Mouse (Mus musculus): ENCODE measurements around the gene Klre1. TPM values are rescaled to one million over a fixed set of nuclear protein-coding genes. Genes with fewer than 3 reads are reported as not detected.
A peak's percentile ranks its signal among the peaks of the same experiment; 100 is the strongest.

Gene Klre1
- 0.69 TPM in 1 of 2 replicates, not detected in the other for polyA plus RNA-seq (2012; ENCODE audit: insufficient read depth, low replicate concordance)

DNA sequence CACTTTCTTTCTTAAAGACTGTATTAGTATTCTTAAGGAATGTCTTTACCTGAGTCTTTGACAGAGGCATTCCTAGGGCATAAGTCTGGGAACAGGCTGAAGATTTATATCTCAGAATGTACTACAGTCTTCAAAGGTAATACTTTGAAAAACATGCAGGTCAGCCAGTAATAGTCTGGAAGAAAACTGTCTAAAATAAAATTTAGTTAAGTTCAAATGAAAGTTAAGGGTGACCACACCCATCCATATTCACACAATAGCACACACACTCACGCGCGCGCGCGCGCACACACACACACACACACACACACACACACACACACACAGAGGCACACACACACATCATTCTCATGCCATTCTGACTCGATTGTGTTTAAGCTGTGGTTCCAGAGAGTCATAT lies at the start of gene Klre1:
Gene Klre1, plus strand, starts transcription at position 301 of the 400 bp plus-strand sequence.
- Histone ChIP-seq H3K27me3 (replicated peaks) (peaks cover 4% of the 10 kb centered on the region), H3K4me1 (peaks cover 6% of the 10 kb centered on the region; the same call in 1 of the 2 replicates), H3K4me3 (replicated peaks) (no peak within 1 kb of the TSS), H3K9me3 (no peaks in the 10 kb centered on the region), H3K36me3 (replicated peaks; ENCODE audit: low read length) (no peaks in the 10 kb centered on the region)
- TF ChIP-seq FLI1 (IDR thresholded peaks at IDR 0.05; ENCODE audit: low read length) (no peak), GATA1 (IDR thresholded peaks at IDR 0.05; ENCODE audit: borderline replicate concordance, low read length) (no peak)

DNA sequence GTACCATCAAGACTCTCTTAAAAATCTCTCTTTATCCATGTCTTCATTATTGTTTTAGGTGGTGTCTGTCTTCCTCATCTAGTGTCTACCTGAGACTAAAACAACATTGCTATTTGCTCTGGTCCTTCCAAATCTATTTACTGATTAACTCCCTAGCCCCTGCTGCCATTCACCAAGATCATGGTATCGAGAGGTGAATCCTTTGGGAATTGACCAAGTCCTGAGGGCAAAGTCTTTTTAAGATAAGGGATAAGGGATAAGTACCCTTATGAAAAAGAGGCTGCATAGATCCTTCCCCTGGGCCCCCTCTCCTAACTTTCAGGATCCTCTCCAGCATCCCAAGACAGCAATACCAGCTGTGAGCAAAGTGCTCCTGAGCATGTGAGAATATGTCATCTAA lies 48.1 kb upstream of the Klre1 start:
- Histone ChIP-seq H3K9me3 (no peaks in the 10 kb centered on the region), H3K4me3 (replicated peaks) (no peak overlapping the region), H3K4me1 (peaks cover 21% of the 10 kb centered on the region), H3K27me3 (replicated peaks) (no peaks in the 10 kb centered on the region), H3K36me3 (replicated peaks; ENCODE audit: low read length) (peaks cover 3% of the 10 kb centered on the region)
- no peak for TF ChIP-seq GATA1 (IDR thresholded peaks at IDR 0.05; ENCODE audit: borderline replicate concordance, low read length)

DNA sequence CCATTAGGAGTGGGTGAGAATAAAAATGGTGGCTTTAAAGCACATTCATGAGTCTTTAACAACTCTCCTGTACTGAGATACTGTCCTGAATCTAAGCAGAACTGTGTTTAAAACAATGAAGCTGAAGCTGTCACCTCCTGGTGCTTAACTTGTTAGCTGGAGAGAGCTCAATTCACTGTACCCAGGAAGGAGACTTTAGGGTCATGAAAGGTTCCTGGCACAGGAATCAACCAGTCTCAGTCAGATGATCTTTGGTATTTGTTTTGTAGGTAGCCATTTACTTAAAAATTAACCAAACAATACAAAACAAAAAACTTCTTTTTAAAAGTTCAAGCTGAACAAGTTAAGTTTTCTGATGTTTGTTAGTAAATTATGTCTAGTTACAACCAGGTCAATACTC lies 47.4 kb upstream of the Klre1 start:
- Histone ChIP-seq H3K36me3 (replicated peaks; ENCODE audit: low read length) (peaks cover 9% of the 10 kb centered on the region), H3K4me3 (replicated peaks) (no peak overlapping the region)
- no peak for TF ChIP-seq GATA1 (IDR thresholded peaks at IDR 0.05; ENCODE audit: borderline replicate concordance, low read length)

DNA sequence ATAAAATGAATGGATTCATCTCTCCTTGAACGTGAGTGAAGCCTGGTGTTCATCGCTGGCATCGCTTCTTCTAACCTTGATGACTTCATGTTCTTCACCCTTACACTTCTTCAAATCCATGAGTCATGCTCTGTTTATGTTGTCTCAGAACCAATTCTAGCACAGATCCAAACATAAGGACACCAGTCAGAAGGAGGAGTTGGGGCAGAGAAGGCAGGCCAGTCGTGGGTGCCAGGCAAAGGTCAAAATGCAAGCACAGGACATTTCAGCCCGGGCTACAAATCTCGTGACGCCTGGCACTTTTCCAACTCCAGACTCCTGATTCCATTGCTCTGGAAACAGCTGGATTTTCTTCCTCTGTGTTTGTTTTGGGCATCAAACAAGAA lies 45.2 kb upstream of the Klre1 start:
- Histone ChIP-seq H3K4me1 (peaks cover 45% of the 10 kb centered on the region), H3K4me3 (replicated peaks) (peak overlapping the region; percentile 98)

More for the DNA sequence above, 47.4 kb upstream of the Klre1 start:
- Histone ChIP-seq H3K9me3 (no peaks in the 10 kb centered on the region), H3K27me3 (replicated peaks) (no peaks in the 10 kb centered on the region), H3K4me1 (peaks cover 28% of the 10 kb centered on the region)

DNA sequence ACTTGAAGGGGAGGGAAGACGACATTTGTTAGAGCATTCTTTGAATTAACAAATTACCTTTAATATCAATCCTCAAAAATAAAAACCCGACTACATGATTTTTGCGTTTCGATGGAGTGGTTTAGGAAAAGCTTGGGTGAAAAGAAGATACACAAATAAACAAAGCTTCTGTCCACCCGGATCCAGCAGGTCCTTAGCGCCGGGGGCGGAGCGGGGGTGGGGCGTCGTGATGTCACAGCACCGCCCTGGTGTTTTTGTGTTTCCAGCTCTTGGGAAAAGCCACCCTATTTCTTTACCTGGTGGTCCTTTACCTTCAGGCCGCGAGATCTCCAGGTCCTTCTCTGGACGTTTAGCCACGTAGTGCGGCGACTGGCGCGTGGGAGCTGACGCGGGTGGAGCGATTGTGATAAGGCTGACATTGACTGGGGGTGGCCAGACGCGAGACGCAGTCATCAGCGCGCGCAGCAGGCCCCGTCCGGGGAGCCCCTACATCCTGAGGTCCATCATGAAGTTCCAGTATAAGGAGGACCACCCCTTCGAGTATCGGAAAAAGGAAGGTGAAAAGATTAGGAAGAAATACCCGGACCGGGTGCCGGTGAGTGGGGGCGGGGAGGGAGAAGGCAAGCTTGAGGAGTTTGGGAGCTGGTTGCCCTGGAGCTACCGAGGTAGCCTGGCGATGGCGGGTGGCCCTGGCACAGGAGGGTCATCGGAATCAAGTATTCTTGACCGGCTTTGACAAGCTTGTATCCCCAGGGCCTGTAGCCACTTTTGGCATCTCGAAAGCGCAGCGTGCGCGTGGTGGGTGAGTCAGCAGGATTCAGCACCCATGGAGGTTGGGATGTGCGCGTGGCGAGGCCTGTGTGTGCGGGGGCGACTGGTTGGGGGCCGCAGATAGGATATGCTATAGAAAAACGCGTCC lies 44.5 kb upstream of the Klre1 start, which contains the start of gene Gabarapl1:
Gene Gabarapl1, plus strand, starts transcription at position 219 of the 919 bp plus-strand sequence.
- Histone ChIP-seq H3K9me3 (no peaks in the 10 kb centered on the region), H3K4me1 (peaks cover 50% of the 10 kb centered on the region), H3K4me3 (replicated peaks) (peak within 1 kb of the TSS; percentile 98), H3K36me3 (replicated peaks; ENCODE audit: low read length) (peaks cover 38% of the 10 kb centered on the region), H3K27me3 (replicated peaks) (no peaks in the 10 kb centered on the region)
- TF ChIP-seq GATA1 (IDR thresholded peaks at IDR 0.05; ENCODE audit: borderline replicate concordance, low read length), result no peak
- no peak for TF ChIP-seq FLI1 (IDR thresholded peaks at IDR 0.05; ENCODE audit: low read length)

More for the DNA sequence above, 45.2 kb upstream of the Klre1 start:
- TF ChIP-seq FLI1 (IDR thresholded peaks at IDR 0.05; ENCODE audit: low read length), result no peak
- TF ChIP-seq GATA1 (IDR thresholded peaks at IDR 0.05; ENCODE audit: borderline replicate concordance, low read length), result no peak
- peaks cover 32% of the 10 kb centered on the region for H3K36me3 ChIP-seq (replicated peaks; ENCODE audit: low read length)
- H3K9me3 ChIP-seq, result no peaks in the 10 kb centered on the region
- H3K27me3 ChIP-seq (replicated peaks), result no peaks in the 10 kb centered on the region

DNA sequence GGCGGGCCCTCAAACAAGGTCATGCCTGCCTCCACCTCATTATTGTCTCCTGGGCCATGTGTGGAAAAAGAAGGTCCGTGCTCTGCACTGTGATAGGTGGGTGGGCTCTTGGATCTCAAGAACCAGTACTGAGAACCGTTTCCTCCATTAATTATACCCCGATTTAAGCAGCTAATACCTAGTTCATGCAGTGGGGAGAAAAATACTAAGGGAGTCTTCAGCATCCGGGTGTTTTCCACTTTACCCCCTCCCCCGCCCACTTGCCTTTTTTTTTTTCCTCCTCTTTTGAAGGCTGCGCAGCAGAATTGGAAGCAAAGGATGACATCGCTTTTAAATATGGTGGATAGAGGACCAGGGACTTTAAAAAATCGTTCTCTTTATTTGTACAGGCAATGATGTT lies 43.6 kb upstream of the Klre1 start:
- Histone ChIP-seq H3K9me3 (no peaks in the 10 kb centered on the region), H3K27me3 (replicated peaks) (no peaks in the 10 kb centered on the region), H3K4me1 (peaks cover 52% of the 10 kb centered on the region), H3K4me3 (replicated peaks) (peak overlapping the region; percentile 98), H3K36me3 (replicated peaks; ENCODE audit: low read length) (peaks cover 47% of the 10 kb centered on the region)
- no peak for TF ChIP-seq GATA1 (IDR thresholded peaks at IDR 0.05; ENCODE audit: borderline replicate concordance, low read length)
- TF ChIP-seq FLI1 (IDR thresholded peaks at IDR 0.05; ENCODE audit: low read length), result no peak

DNA sequence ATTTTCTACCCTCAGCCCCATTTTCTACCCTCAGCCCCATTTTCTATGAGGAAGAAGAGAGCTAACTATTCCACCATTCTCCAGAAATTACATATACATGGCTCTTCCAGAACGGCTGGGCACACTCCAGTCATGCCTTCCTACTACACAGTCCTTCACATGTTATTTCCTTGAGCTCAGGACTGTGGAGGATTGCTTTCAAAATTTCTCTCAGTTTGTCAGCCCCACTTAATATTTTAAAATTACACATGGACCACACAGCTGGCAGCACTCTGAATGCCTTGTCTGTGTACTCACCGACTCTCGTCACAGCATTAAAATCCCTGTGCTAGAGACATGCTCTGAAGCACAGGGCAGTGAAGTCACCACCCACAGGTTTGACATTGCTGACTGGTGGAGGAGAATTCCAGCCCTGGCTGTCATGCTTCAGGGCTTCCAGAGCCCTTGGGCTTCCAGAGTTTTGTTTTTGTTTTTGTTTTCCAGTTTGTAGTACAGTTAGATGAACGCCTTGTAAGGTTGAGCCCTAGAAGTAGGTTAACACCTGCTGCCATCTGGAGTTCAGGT lies 43.0 kb upstream of the Klre1 start:
- TF ChIP-seq GATA1 (IDR thresholded peaks at IDR 0.05; ENCODE audit: borderline replicate concordance, low read length) (no peak), FLI1 (IDR thresholded peaks at IDR 0.05; ENCODE audit: low read length) (no peak)

DNA sequence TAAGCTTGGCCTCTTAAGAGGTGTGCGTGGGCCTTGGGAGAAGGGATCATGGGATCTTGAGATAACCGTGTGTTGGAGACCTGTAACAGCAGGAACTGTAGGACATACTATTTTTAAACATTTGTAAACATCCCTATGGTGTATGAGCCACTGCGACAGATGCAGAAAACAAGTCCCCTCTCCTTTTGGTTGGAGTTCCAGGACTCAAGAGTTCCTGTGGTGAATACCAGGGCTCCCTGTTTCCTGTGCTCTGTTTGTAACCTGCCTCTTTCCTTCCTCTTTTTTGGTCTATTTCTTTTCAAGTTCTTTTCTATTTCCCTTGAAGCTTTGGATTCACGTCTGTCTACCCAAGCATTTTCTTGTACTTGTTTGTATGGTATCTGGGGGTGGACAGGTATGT lies 42.0 kb upstream of the Klre1 start:
- peak overlapping the region; percentile 98 for H3K4me3 ChIP-seq (replicated peaks)
- TF ChIP-seq FLI1 (IDR thresholded peaks at IDR 0.05; ENCODE audit: low read length) (no peak), GATA1 (IDR thresholded peaks at IDR 0.05; ENCODE audit: borderline replicate concordance, low read length) (no peak)

More for the DNA sequence above, 43.0 kb upstream of the Klre1 start:
- Histone ChIP-seq H3K4me3 (replicated peaks) (peak overlapping the region; percentile 98), H3K9me3 (no peaks in the 10 kb centered on the region), H3K4me1 (peaks cover 52% of the 10 kb centered on the region), H3K27me3 (replicated peaks) (no peaks in the 10 kb centered on the region), H3K36me3 (replicated peaks; ENCODE audit: low read length) (peaks cover 54% of the 10 kb centered on the region)

DNA sequence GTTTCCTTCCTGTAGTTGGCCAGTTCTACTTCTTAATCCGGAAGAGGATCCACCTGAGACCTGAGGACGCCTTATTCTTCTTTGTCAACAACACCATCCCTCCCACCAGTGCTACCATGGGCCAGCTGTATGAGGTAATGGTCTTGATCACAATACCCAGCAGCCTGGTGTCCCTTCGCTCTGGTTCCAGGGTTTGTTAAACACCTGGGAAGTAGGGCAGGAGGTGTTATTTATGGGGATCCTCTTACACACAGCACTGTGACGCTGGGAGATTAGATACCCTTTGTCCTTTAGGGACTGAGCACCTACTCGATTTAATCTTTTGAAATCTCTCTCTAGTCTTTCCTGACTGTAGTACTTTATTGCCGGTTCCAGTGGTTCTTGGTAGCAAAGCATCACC lies 39.1 kb upstream of the Klre1 start:
- TF ChIP-seq GATA1 (IDR thresholded peaks at IDR 0.05; ENCODE audit: borderline replicate concordance, low read length) (no peak), FLI1 (IDR thresholded peaks at IDR 0.05; ENCODE audit: low read length) (no peak)
- Histone ChIP-seq H3K9me3 (no peaks in the 10 kb centered on the region), H3K27me3 (replicated peaks) (no peaks in the 10 kb centered on the region), H3K36me3 (replicated peaks; ENCODE audit: low read length) (peaks cover 91% of the 10 kb centered on the region), H3K4me1 (peaks cover 59% of the 10 kb centered on the region), H3K4me3 (replicated peaks) (no peak overlapping the region)

More for the DNA sequence above, 42.0 kb upstream of the Klre1 start:
- peaks cover 64% of the 10 kb centered on the region for H3K36me3 ChIP-seq (replicated peaks; ENCODE audit: low read length)
- H3K9me3 ChIP-seq, result no peaks in the 10 kb centered on the region
- H3K4me1 ChIP-seq, result peaks cover 56% of the 10 kb centered on the region
- no peaks in the 10 kb centered on the region for H3K27me3 ChIP-seq (replicated peaks)

DNA sequence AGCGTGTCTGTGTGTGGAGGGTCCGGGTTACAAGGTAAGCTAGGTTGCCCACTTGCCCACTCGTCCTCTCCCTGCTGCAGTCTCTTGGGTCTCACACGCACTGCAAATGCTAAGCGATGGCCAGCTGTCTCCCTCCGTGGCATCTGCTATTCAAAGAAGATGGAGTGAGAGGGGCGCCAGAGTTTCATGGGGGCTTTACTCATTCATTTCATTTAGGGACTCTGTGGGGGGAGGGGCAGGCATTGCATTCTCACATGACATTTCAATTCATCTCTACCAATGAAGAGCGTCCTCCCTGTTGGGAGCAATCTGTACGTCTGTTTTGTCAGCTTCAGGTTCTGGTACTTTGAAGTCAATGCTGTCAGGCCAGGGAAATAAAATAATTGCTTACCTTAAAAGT lies 35.8 kb upstream of the Klre1 start:
- Histone ChIP-seq H3K27me3 (replicated peaks) (no peaks in the 10 kb centered on the region), H3K9me3 (no peaks in the 10 kb centered on the region), H3K4me3 (replicated peaks) (no peak overlapping the region), H3K4me1 (peaks cover 54% of the 10 kb centered on the region), H3K36me3 (replicated peaks; ENCODE audit: low read length) (peaks cover 91% of the 10 kb centered on the region)
- no peak for TF ChIP-seq FLI1 (IDR thresholded peaks at IDR 0.05; ENCODE audit: low read length)
